Mouse (Mus musculus): ENCODE results near the gene Calm1. TPM values are rescaled to one million over a fixed set of nuclear protein-coding genes. Genes with fewer than 3 reads are reported as not detected.

Gene Calm1
- total and polyA plus RNA-seq, 3 experiments = 524 to 3,339 (median 602) TPM

DNA sequence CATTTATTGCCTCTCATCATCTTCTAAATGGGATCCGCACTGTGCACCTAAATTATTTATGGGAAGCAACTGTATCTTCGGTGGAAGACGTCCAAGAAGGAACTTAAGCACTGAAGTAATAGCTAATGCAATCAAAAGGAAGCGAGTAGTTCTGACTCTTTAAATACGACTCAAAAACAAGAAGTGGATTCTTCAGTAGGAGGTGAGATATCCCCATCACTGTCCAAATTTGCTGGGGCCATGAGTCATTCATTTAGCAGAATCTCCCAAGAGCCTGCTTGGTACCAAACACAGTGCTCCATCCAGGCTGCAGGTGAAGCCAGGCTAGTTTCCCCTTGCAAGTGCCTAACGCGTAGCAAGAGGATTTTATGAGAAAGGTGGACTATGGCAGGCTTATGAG, 49.9 kb downstream of the Calm1 start:
- no peaks in the 10 kb centered on the region; a peak in 2 of 4 replicates for H3K27me3 ChIP-seq (ENCODE audit: control insufficient read depth in 1 of 2, insufficient read depth in 2 of 2, low read length in 2 of 2)

GRCm38 (mm10) chr12:100254471-100254870, 55.2 kb downstream of the Calm1 start:
- Histone ChIP-seq H3K9ac (ENCODE audit: control insufficient read depth, low read depth, low read length, poor library complexity, severe bottlenecking) (no peak overlapping the region), H3K4me3 (ENCODE audit: control insufficient read depth in 1 of 2, insufficient read depth in 1 of 2, low read depth in 2 of 2, low read length in 2 of 2) (no peak overlapping the region), H3K36me3 (ENCODE audit: control insufficient read depth in 1 of 2, insufficient read depth in 2 of 2, low read length in 2 of 2) (no peaks in the 10 kb centered on the region), H3K9me3 (replicated peaks; ENCODE audit: insufficient read depth, low read length) (no peaks in the 10 kb centered on the region), H3K27ac (ENCODE audit: control insufficient read depth, low read depth, low read length) (no peak overlapping the region), H3K27me3 (ENCODE audit: control insufficient read depth in 1 of 2, insufficient read depth in 2 of 2, low read length in 2 of 2) (no peaks in the 10 kb centered on the region; a peak in 1 of 4 replicates), H3K79me2 (ENCODE audit: control insufficient read depth, insufficient read depth, low read length, poor library complexity) (no peaks in the 10 kb centered on the region), H3K4me1 (ENCODE audit: control insufficient read depth in 1 of 2, insufficient read depth in 2 of 2, low read length in 2 of 2) (no peaks in the 10 kb centered on the region)
- TF ChIP-seq UBTF (IDR thresholded peaks at IDR 0.05; ENCODE audit: borderline replicate concordance, insufficient read depth, low read depth, low read length) (no peak), GATA1 (IDR thresholded peaks at IDR 0.05; ENCODE audit: low read depth, low read length) (no peak), SMC3 (IDR thresholded peaks at IDR 0.05; ENCODE audit: low read depth, low read length) (no peak), BHLHE40 (IDR thresholded peaks at IDR 0.05; ENCODE audit: borderline replicate concordance, low read depth, low read length) (no peak), MAX (IDR thresholded peaks at IDR 0.05; ENCODE audit: low read length) (no peak), HCFC1 (IDR thresholded peaks at IDR 0.05; ENCODE audit: low read depth, low read length) (no peak), USF1 (IDR thresholded peaks at IDR 0.05; ENCODE audit: low read depth, low read length) (no peak), CHD2 (IDR thresholded peaks at IDR 0.05; ENCODE audit: low read length) (no peak), EP300 (IDR thresholded peaks at IDR 0.05; ENCODE audit: low read depth in 1 of 2, low read length in 2 of 2) (no peak), E2F4 (IDR thresholded peaks at IDR 0.05; ENCODE audit: borderline replicate concordance, low read depth, low read length) (no peak)
- no peak for DNase-seq (ENCODE audit: low read depth, low spot score)

More for the DNA sequence above, 49.9 kb downstream of the Calm1 start:
- H3K9me3 ChIP-seq (replicated peaks; ENCODE audit: insufficient read depth, low read length) = no peaks in the 10 kb centered on the region
- TF ChIP-seq MXI1 (IDR thresholded peaks at IDR 0.05; ENCODE audit: low read depth, low read length) (no peak), BHLHE40 (IDR thresholded peaks at IDR 0.05; ENCODE audit: borderline replicate concordance, low read depth, low read length) (no peak), SIN3A (IDR thresholded peaks at IDR 0.05; ENCODE audit: low read length) (no peak), POLR2AphosphoS2 (IDR thresholded peaks at IDR 0.05; ENCODE audit: low read length) (no peak), USF1 (IDR thresholded peaks at IDR 0.05; ENCODE audit: low read depth, low read length) (no peak), KAT2A (conservative IDR thresholded peaks at IDR 0.05; ENCODE audit: low read depth, low read length) (no peak), JUND (IDR thresholded peaks at IDR 0.05; ENCODE audit: low read depth, low read length) (no peak), ZNF384 (IDR thresholded peaks at IDR 0.05; ENCODE audit: low read depth, low read length) (no peak), MYC (IDR thresholded peaks at IDR 0.05; ENCODE audit: low read depth, low read length) (no peak), MAFK (IDR thresholded peaks at IDR 0.05; ENCODE audit: borderline replicate concordance, low read depth, low read length) (no peak), POLR2A (IDR thresholded peaks at IDR 0.05; ENCODE audit: control insufficient read depth in 1 of 2, insufficient read depth in 1 of 2, low read depth in 1 of 2, low read length in 2 of 2, poor library complexity in 1 of 2) (no peak)
- H3K4me1 ChIP-seq (ENCODE audit: control insufficient read depth in 1 of 2, insufficient read depth in 2 of 2, low read length in 2 of 2) = no peaks in the 10 kb centered on the region
- no peak overlapping the region for H3K27ac ChIP-seq (ENCODE audit: control insufficient read depth, low read depth, low read length)
- no peaks in the 10 kb centered on the region for H3K79me2 ChIP-seq (ENCODE audit: control insufficient read depth, insufficient read depth, low read length, poor library complexity)
- H3K36me3 ChIP-seq (ENCODE audit: control insufficient read depth in 1 of 2, insufficient read depth in 2 of 2, low read length in 2 of 2) = no peaks in the 10 kb centered on the region
- H3K9ac ChIP-seq (ENCODE audit: control insufficient read depth, low read depth, low read length, poor library complexity, severe bottlenecking) = no peak overlapping the region
- no peak for DNase-seq (ENCODE audit: low read depth, low spot score)
- H3K4me3 ChIP-seq (ENCODE audit: control insufficient read depth in 1 of 2, insufficient read depth in 1 of 2, low read depth in 2 of 2, low read length in 2 of 2) = no peak overlapping the region

Measured in MEL (cell line).